Mouse (Mus musculus) heart, adult 8-10 months (tissue): ENCODE data around the gene 3425401B19Rik. TPM values are rescaled to one million over a fixed set of nuclear protein-coding genes. Genes with fewer than 3 reads are reported as not detected.

Source experiments
- DNase-seq: peaks from one replicate; pipeline ENCODE4 v3.0.0; 2022; ENCODE audit warnings: low spot score
- total RNA-seq, 4 experiments: library from RNA; stranded (reverse); gene quantifications; 2 replicates each; pipeline ENCODE4 v1.2.4; 2022

Gene 3425401B19Rik
- total RNA-seq, 4 experiments from 2014 or later: 124 to 148 (median 138) TPM

DNA sequence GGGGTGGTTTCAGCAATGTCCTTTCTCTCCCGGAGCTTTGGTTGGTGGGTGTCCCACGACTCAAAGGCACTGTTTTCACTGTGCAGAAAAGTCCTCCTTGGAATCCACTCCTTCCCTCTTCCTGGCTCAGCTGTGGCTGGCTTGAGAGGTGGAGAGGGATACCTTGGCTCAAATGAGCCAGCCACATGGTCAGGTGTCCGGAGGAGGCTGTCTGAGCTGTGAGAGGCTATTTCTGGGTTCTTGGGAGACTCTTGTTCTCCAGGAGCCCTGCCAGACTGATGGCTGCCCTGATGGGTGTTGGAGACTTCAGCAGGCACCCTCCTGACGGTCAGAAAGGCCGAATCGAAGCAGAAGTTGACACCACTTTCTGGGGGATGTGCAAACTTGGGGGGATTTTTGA is 22.0 kb downstream of the 3425401B19Rik start:
- DNase-seq: no peak

DNA sequence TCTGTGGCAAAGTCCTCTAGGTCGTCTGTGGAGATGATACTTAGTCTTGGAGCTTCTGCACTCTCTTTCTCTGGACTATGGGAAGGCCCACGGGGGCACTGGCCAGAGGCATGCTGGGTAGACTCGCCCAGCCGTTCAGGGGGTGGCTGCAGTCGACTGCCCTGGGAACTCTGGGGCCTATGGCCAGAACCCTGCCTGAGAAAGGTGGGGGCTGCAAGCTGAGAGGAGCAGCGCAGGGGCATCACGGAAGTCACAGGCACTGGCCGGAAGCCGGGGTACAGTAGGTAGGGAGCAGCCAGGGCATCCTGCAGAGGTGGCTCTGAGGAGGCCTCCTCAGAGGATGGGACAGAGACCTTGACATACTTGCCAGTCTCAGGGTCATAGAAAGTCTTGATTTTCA is 25.3 kb downstream of the 3425401B19Rik start:
- DNase-seq: no peak

DNA sequence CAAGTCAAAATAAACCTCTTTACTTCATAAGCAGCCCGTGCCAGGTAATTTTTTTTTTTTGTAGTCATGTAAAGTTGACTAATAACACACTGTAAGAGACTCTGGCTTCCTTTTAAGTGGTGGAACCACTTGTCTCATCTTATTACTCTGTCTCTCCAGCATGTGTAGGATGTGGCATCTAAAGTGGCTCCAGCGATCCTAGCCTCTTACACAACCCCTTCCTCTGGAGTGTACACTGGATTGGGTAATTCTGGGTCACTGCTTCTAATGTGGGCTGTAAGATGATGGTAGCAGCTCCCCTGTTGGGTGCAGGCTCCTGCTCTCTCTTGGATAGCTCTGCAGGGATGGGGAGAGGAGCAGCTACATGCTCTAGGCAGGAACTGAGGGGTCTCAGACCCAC is 46.6 kb downstream of the 3425401B19Rik start:
- no peak for DNase-seq

DNA sequence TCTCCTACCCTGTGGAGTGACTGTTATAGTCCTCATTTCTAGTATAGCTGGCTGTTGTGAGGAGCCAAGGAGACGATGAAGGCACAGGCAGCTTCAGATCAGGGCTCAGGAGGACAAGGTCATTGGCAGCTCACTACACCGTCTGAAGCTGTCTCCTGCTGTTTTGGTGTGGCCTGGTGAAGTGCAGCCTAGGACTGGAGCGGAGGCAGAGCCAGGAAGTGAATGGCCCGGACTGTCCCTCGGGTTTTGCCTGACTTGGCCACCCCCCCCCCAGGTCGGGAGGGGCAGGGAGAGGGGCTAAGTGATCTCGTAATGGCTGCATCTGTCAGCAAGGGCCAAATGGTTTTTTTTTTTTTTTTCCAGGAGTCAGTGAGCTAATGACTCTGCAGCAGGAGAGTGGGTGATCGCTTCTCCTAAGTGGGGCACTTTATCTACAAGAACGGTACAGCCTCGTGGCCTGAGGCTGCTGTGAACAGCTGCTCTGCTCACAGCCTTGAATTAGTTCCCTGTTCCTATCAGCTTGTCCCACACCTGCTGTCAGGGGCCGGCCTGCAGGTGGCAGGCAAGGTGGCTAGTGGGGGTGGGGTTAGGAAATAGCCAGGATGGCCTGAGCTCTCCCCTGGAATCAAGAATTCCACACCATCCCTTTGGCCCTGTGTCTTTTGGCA is 50.9 kb downstream of the 3425401B19Rik start:
- DNase-seq: no peak

DNA sequence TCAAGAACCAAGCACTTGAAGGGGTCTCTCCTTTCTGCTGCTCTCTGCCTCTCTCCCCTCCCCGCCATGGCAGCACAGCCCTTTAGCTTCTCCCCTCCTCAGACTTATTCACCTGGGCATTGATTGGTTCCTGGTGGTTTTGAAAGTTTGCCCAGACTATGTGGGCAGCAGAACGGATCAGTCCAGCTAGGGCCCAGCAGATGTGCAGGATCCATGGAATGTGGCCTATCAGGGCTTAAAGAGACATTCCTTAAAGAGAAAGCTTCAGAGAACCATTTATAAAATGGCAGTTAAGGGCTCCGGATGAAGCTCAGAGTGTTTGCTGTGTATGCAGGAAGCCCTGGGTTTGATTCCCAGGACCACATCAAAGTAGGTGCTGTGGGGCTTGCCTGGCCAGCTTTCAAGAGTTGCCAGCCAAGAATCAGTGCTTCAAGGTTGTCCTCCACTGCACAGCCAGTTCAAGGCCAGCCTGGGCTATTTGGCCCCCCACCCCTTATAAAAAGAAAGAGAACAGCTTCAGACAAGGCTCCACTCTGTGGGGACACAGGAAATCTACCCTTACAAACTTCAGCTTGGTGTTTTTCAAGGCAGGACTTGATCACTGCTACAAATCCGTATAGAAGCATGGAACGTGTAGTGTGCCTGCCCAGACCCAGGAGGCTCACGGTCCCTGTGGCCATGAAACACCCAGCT is 52.0 kb downstream of the 3425401B19Rik start:
- DNase-seq: no peak

DNA sequence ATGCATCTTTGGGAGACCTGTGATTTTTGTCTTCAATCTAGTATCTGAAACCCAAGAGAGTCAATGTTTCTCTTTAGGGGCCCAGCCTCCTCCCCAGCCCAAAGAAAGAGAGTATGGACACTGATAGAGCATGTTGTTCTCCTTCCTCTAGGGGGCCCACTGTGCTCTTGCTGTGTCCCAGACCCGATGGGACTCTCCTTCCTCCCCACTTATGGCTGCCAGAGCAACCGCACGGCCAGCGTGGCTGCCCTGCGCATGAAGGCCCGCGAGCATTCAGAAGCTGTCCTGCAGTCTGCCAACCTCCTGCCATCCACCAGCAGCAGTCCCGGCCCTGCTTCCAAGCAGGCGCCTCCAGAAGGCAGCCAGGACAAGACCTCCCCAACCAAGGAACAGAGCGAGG is 56.5 kb downstream of the 3425401B19Rik start:
- DNase-seq: no peak

DNA sequence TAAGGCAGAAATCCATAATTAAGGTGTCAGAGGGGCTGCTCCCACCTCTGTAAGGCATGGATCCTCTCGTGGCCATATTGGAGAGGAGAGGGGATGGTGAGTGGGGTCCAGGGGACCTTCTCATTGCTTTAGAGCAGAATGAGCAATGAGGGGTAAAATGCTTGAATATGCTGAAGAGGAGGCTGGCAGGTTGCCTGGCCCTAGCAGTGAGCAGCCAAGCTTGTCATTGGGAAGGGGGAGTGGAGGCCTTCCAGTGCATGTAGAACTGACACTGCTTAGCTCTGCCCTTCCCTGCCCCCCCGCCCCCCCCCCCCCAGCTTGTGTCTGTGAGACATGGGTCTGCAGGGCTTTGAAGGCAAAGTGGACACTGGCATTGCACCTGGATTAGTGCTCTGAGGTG is 57.8 kb downstream of the 3425401B19Rik start:
- DNase-seq: no peak

DNA sequence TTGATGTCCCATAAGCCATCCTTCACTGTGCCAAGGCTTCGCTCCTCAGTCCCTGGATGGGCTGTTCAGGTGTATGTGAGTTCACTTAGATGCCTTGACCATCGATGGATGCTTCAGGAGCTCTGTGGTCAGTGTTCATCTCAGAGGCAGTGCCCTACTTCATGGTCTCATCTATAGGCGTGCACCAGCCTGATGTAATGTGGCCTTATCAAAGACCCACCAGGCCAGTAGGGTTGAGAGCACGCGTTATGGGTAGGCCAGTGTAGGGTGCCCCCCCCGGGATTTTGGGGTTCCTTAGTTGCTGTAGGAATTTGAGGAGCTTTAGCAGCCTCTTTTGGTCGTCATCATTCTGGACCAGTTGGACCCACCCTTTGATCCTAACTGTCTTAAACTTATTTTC is 60.3 kb downstream of the 3425401B19Rik start:
- DNase-seq: no peak

DNA sequence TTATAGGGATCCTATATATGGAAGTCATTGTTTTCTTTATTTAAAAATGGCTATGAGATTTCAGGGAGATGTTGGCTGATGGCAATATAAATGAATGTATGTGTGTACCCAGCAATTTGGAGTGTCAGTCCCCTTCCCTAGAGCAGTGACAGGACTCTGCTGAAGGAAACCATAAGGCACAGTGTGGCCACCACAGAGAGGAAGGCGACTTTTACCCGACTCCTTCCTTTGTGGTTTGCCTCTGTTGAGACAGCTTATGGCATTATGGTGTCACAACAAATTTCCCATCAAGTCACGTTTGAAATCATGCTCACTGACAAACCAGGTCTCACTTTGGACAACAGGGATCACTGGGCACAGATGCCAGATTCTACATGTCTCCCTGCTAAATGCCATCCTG is 60.8 kb downstream of the 3425401B19Rik start:
- no peak for DNase-seq

DNA sequence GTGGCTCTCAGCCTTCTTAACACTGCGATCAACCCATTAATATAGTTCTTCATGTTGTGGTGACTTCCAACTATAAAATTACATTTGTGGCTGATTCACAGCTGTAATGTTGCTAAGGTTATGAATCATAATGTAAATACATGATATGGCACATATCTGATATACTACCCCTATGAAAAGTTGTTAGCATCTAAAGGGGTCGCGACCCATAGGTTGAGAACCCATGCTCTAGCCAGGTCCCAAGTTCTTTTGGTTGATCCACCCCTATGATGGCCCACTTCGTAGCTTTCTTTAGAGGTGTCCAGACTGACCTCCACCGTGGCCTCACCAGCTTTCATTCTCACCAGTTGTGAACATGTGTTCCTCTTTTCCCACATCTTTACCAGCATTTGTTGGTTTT is 67.8 kb downstream of the 3425401B19Rik start:
- no peak for DNase-seq

DNA sequence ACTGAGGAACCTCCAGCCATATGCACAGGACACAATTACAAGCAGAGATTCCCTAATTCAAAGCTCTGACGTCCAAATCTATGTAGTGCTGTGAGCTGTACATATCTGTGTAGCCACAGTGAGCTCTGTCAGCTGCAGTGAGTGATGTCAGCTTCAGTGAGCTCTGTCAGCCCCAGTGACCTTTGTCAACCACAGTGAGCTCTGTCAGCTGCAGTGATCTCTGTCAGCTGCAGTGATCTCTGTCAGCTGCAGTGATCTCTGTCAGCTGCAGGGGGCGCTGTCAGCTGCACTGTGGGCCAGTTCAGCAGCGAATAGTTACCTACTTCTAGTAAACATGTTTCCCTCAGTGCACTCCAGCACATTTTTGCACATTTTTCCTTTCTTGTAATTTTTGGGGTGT is 75.7 kb downstream of the 3425401B19Rik start:
- no peak for DNase-seq

Other genes with a start within 250 kb of the 3425401B19Rik start
- under 1 TPM in 1 of 4 experiments, not detected in 3; 0.19 TPM for gene Slc18a3, start 220.4 kb downstream of the 3425401B19Rik start, total RNA-seq
- gene Chat, start 219.3 kb downstream of the 3425401B19Rik start, total RNA-seq: not detected
- 1 to 10 TPM; 3.5 to 6.1 (median 3.8) TPM for gene Ercc6, start 171.8 kb downstream of the 3425401B19Rik start, total RNA-seq
- gene Prrxl1, start 85.9 kb downstream of the 3425401B19Rik start, total RNA-seq: not detected
- 1 to 10 TPM in 2 of 4 experiments, under 1 TPM in 2; 0.19 to 1.9 (median 1.1) TPM for gene Tmem273, start 100.7 kb upstream of the 3425401B19Rik start, total RNA-seq
- not detected for gene Fam170b, start 148.7 kb upstream of the 3425401B19Rik start, total RNA-seq
- 1 to 10 TPM; 5.6 to 8.9 (median 7.5) TPM for gene Vstm4, start 171.5 kb upstream of the 3425401B19Rik start, total RNA-seq